Mouse (Mus musculus): ENCODE measurements around the gene Ppp2r5c. TPM values are rescaled to one million over a fixed set of nuclear protein-coding genes. Genes with fewer than 3 reads are reported as not detected.

Ppp2r5c gene
- polyA plus RNA-seq (2017; shearing (Covaris generic)): 255 TPM

DNA sequence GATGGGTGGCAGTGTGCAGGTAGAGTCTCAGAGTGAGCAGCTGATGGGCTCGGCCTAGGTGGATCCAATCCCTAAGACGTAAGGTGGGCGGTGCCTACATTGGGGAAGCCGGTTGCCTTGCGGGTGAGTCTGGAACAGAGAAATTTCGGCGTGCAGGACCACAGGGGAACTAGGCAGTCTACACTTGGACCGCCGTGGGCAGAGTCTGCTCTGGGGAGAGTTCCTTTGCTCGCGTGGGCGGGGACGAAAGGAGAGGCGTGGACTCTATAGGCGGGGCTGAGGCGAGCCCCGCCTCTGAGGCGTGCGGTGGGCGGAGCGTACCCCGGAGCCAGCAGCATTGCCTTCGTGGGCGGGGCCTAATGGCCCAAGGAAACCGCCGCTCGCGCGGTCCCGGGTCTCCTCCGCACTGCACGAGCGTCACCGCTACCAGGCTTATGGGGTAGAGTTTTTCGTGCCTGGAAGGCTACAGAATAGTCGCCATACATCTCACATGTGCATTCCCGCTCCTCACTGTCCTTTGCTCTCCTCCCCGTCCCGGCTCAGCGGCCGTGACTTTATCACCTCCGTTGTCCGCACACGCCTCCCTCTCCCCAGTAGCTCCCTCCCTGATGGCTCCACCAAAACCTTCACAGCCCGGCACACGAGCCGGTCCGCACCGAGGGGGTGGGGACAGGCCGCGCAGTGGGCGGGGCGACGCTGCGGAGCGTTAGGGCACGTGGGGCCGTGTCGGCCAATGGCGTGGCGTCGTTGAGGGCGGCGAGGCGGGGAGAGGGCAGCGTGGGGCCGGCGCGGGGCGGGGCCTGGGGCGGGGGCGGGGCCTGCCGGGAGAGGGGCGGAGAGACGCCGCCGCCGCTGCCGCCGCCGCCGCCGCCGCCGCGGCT lies at the start of gene Ppp2r5c:
Ppp2r5c (plus strand) TSS at position 831 of the 881 bp plus-strand sequence.

DNA sequence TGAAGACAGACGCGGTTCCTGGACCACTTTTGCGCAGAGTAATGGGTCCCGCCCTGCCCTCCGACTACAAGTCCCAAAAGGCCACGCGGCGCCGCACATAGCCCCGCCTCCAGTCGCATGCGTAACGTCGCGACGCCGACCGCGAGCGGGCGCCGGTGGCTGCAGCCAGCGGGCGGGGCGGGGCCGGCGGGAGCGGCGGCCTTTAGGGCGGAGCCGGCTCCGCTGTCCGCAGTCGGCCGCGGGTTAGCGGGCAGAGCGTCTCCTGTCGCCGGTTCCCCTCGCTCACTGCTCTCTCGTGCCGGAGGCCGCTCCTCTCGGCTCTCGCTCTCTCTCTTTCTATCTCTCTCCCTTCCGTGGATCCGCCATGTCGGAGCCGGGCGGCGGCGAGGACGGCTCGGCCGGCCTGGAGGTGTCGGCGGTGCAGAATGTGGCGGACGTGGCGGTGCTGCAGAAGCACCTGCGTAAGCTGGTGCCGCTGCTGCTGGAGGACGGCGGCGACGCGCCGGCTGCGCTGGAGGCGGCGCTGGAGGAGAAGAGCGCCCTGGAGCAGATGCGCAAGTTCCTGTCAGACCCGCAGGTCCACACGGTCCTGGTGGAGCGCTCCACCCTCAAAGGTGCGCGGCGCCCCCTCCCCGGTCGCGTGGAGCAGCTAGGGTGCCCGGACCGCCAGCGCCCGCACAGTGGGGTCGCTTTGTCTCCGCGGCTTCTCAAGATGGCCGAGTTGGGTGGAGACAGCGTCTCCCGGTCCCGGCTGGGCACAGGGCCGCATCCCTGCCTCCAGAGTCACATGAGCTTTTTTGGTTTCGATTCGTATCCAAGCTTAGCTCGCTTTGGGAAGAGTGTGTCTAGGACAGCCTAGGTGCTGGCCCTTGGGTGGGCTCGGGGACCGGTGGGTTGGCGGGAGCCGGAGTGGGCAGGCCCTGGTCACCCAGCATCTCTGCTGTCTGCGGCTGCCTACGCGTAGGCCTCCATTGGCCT lies 154.6 kb downstream of the Ppp2r5c start, which contains the start of gene Dync1h1:
Dync1h1 (plus strand) TSS at position 212 of the 978 bp plus-strand sequence.

Other genes with a start within 250 kb of the Ppp2r5c start
- gene Dio3, start 168.1 kb upstream of the Ppp2r5c start, polyA plus RNA-seq (2017; shearing (Covaris generic)): not detected
- gene Dync1h1, start 154.3 kb downstream of the Ppp2r5c start, polyA plus RNA-seq (2017; shearing (Covaris generic)): 25.8 TPM
- not detected for gene 1700001K19Rik, start 235.5 kb downstream of the Ppp2r5c start, polyA plus RNA-seq (2017; shearing (Covaris generic))

Data from activated CD4-positive, CD25-positive, alpha-beta regulatory T cell, adult 9 weeks (primary cell).